ENCODE assay signal across 8 mouse cellular contexts in genomic region chr8:123317781-123318466, GRCm38 (mm10). TPM values are rescaled to one million over a fixed set of nuclear protein-coding genes. Genes with fewer than 3 reads are reported as not detected.
A peak's percentile ranks its signal among the peaks of the same experiment; 100 is the strongest.
DNase-seq lines count a peak whose midpoint lies in the region; ATAC-seq and TF ChIP-seq lines count a peak whose summit lies in the region.

No protein-coding gene starts in this region.

- peak; percentile 71 for ATAC-seq in heart, postnatal 0 days (ENCODE audit: insufficient read depth, low read depth)
- peak; percentile 46 for ATAC-seq in megakaryocyte-erythroid progenitor cell, adult 5-6 weeks (replicated peaks; ENCODE audit: low FRiP score, low TSS enrichment, poor library complexity, severe bottlenecking)

- H3K4me2 ChIP-seq in heart, postnatal 0 days (ENCODE audit: low read depth, low read length): peak overlapping the region; percentile 72

- no peaks in the 10 kb centered on the region for H3K36me3 ChIP-seq in heart, postnatal 0 days (replicated peaks; ENCODE audit: control insufficient read depth, insufficient read depth, low read length)
- peaks cover 10% of the 10 kb centered on the region for H3K36me3 ChIP-seq in hindbrain, embryonic 10.5 days

- H3K4me3 ChIP-seq in heart, postnatal 0 days (ENCODE audit: low read depth, low read length): peak overlapping the region; percentile 56
- peak overlapping the region; percentile 91 for H3K4me3 ChIP-seq in bone marrow, adult 2 months (replicated peaks; ENCODE audit: control insufficient read depth, low read depth, low read length)
- H3K4me3 ChIP-seq in hindbrain, embryonic 10.5 days: peak overlapping the region; percentile 76

- H3K9ac ChIP-seq in heart, postnatal 0 days (replicated peaks; ENCODE audit: low read depth, low read length): peak overlapping the region; percentile 40

- TF ChIP-seq POLR2A in bone marrow, adult 2 months (IDR thresholded peaks at IDR 0.05; ENCODE audit: borderline replicate concordance, control insufficient read depth, low read depth, low read length): no peak

- H3K9me3 ChIP-seq in heart, postnatal 0 days (replicated peaks; ENCODE audit: control insufficient read depth, low read length): no peaks in the 10 kb centered on the region
- no peaks in the 10 kb centered on the region for H3K9me3 ChIP-seq in hindbrain, embryonic 10.5 days

- no peaks in the 10 kb centered on the region for H3K27me3 ChIP-seq in heart, postnatal 0 days (ENCODE audit: control insufficient read depth, insufficient read depth, low read length)
- H3K27me3 ChIP-seq in hindbrain, embryonic 10.5 days (ENCODE audit: insufficient read depth, poor library complexity, severe bottlenecking): no peaks in the 10 kb centered on the region

- TF ChIP-seq CTCF in heart, postnatal 0 days (IDR thresholded peaks at IDR 0.05; ENCODE audit: low read depth): no peak
- no peak for TF ChIP-seq CTCF in bone marrow, adult 2 months (IDR thresholded peaks at IDR 0.05; ENCODE audit: control insufficient read depth, insufficient read depth, low read length)

- TF ChIP-seq EP300 in heart, postnatal 0 days (IDR thresholded peaks at IDR 0.05; ENCODE audit: low read depth): no peak

- intact Hi-C loops in heart, postnatal 36 days (cut with DNase I): loop anchor here (2.0 kb wide), 1 partner anchor 105 kb away; the partner anchor contains the start of gene Def8

- DNase-seq in heart, postnatal 0 days (ENCODE audit: low spot score): no peak
- no peak for DNase-seq in heart, postnatal 36 days
- no peak for DNase-seq in hindbrain, embryonic 10.5 days (ENCODE audit: low spot score)
- DNase-seq in thymus, postnatal 0 days (ENCODE audit: low spot score): no peak
- DNase-seq in urinary bladder, adult 18-20 months (ENCODE audit: low spot score in 2 of 2): no peak
- no peak for DNase-seq in spleen, postnatal 36 days (ENCODE audit: low spot score in 2 of 2)

- H3K4me1 ChIP-seq in heart, postnatal 0 days (ENCODE audit: control insufficient read depth, insufficient read depth): peaks cover 6% of the 10 kb centered on the region; the same call in 1 of the 2 replicates
- no peaks in the 10 kb centered on the region for H3K4me1 ChIP-seq in bone marrow, adult 2 months (ENCODE audit: control insufficient read depth, insufficient read depth, low read length)
- peaks cover 21% of the 10 kb centered on the region for H3K4me1 ChIP-seq in hindbrain, embryonic 10.5 days (replicated peaks)

- no peak overlapping the region for H3K27ac ChIP-seq in heart, postnatal 0 days (ENCODE audit: low read depth)
- peak overlapping the region; percentile 62 for H3K27ac ChIP-seq in bone marrow, adult 2 months (ENCODE audit: control insufficient read depth, insufficient read depth, low read depth, low read length, poor library complexity)
- peak overlapping the region; percentile 89 for H3K27ac ChIP-seq in hindbrain, embryonic 10.5 days

- WGBS in heart, postnatal 0 days: 5% methylated on average over 21 of the region's 21 CpGs
- WGBS in bone marrow, adult 2 months: 4% methylated on average over 21 of the region's 21 CpGs
- 11% methylated on average over 21 of the region's 21 CpGs for WGBS in hindbrain, embryonic 10.5 days

RNA-seq across cellular contexts. Expression of gene Fanca, which starts 0.5 kb away (rescaled TPM):
- total RNA-seq in heart, postnatal 0 days (2014; rRNA removed; ENCODE audit: low replicate concordance): 24.3 and 37.1 TPM in 2 replicates
- polyA plus RNA-seq in heart, postnatal 0 days (2015; fragmentation: Nextera tagmentation; extraction: Ambion mirVana): 6.1 and 6.7 TPM in 2 replicates
- 1 to 10 TPM; 1.7 to 3.4 TPM for total RNA-seq in heart, postnatal 36 days (2021)
- polyA plus RNA-seq in bone marrow, adult 2 months (2011; ENCODE audit: insufficient read depth, insufficient read length, low replicate concordance, missing spikeins): 45.3 and 60.2 TPM in 2 replicates
- 35.3 and 40.9 TPM in 2 replicates for polyA plus RNA-seq in hindbrain, embryonic 10.5 days (2016; fragmentation: Nextera tagmentation; extraction: Ambion mirVana)
- 88.7 and 92.5 TPM in 2 replicates for total RNA-seq in megakaryocyte-erythroid progenitor cell, adult 5-6 weeks (2014; fragmentation: Nextera tagmentation)
- total RNA-seq in megakaryocyte-erythroid progenitor cell, adult 5-6 weeks (2017): 48.6 and 64.9 TPM in 2 replicates
- 22.0 and 22.5 TPM in 2 replicates for polyA plus RNA-seq in thymus, postnatal 0 days (2015; fragmentation: Nextera tagmentation; extraction: Ambion mirVana)

RNA-seq across cellular contexts. Expression of gene Spire2, which starts 14.6 kb away (rescaled TPM):
- total RNA-seq in heart, postnatal 0 days (2014; rRNA removed; ENCODE audit: low replicate concordance): 0.15 and 1.2 TPM in 2 replicates
- polyA plus RNA-seq in heart, postnatal 0 days (2015; fragmentation: Nextera tagmentation; extraction: Ambion mirVana): 0.23 and 0.40 TPM in 2 replicates
- total RNA-seq in heart, postnatal 36 days (2021): under 1 TPM; 0.11 to 0.14 TPM
- polyA plus RNA-seq in bone marrow, adult 2 months (2011; ENCODE audit: insufficient read depth, insufficient read length, low replicate concordance, missing spikeins): 1.5 TPM in 2 replicates
- polyA plus RNA-seq in hindbrain, embryonic 10.5 days (2016; fragmentation: Nextera tagmentation; extraction: Ambion mirVana): 10.8 and 19.5 TPM in 2 replicates
- total RNA-seq in megakaryocyte-erythroid progenitor cell, adult 5-6 weeks (2014; fragmentation: Nextera tagmentation): 4.3 and 5.9 TPM in 2 replicates
- 5.3 and 7.0 TPM in 2 replicates for total RNA-seq in megakaryocyte-erythroid progenitor cell, adult 5-6 weeks (2017)
- polyA plus RNA-seq in thymus, postnatal 0 days (2015; fragmentation: Nextera tagmentation; extraction: Ambion mirVana): 1.3 and 1.4 TPM in 2 replicates

RNA-seq across cellular contexts. Expression of gene Tcf25, which starts 55.6 kb away (rescaled TPM):
- total RNA-seq in heart, postnatal 0 days (2014; rRNA removed; ENCODE audit: low replicate concordance): 172 and 193 TPM in 2 replicates
- 123 and 127 TPM in 2 replicates for polyA plus RNA-seq in heart, postnatal 0 days (2015; fragmentation: Nextera tagmentation; extraction: Ambion mirVana)
- 100 to 1,000 TPM; 121 to 130 TPM for total RNA-seq in heart, postnatal 36 days (2021)
- 171 and 310 TPM in 2 replicates for polyA plus RNA-seq in bone marrow, adult 2 months (2011; ENCODE audit: insufficient read depth, insufficient read length, low replicate concordance, missing spikeins)
- 159 and 169 TPM in 2 replicates for polyA plus RNA-seq in hindbrain, embryonic 10.5 days (2016; fragmentation: Nextera tagmentation; extraction: Ambion mirVana)
- total RNA-seq in megakaryocyte-erythroid progenitor cell, adult 5-6 weeks (2014; fragmentation: Nextera tagmentation): 140 and 145 TPM in 2 replicates
- 104 and 227 TPM in 2 replicates for total RNA-seq in megakaryocyte-erythroid progenitor cell, adult 5-6 weeks (2017)
- polyA plus RNA-seq in thymus, postnatal 0 days (2015; fragmentation: Nextera tagmentation; extraction: Ambion mirVana): 155 and 165 TPM in 2 replicates
